Comparison of ENCODE assay signal across 14 mouse cellular contexts in the genomic region with DNA sequence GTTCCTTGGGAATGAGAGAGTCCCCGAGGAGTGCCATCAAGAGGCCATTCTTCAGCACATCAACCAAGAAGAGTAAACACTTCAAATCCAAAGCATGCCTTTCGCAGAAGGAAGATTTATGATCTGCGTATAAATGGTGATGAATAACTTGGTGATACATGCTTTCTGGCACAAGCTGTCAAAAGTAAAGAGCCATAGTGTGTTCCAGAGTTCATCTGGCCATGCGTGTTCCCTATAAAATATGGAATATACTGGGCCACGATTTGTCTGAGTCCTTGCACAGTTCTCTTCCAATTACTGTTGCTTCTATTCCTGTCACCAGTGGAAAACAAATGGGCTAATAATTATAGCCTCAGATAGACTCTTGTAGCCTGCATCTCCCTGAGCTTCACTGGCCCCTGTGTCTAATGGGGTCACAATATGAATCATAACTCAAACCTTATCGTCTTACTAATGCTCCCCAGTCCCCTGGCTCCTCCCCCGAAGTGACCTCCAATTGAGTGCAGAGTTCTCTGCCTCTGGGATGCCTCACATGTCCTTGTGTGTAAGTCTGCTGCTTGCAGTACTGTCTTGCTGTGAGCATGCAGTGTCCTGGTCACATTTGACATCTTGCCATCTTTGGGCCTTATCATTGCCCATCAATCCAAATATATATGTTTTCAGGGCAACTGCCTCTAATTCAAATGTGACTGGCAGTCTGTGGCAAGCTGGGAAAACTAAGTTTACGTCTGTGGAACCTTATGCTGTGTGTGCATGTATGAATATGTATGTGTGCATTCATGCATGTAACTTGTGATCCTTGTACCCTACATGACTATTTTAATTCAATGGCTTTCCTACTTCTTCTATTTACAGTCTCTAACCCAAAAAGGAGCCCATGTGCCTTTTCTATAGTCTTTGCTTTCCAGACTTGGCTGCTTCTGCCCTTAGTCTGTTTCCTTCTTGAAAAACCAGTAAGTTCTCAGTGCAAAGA.
A peak's percentile ranks its signal among the peaks of the same experiment; 100 is the strongest.
DNase-seq lines count a peak whose midpoint lies in the region; ATAC-seq and TF ChIP-seq lines count a peak whose summit lies in the region.
"Had no signal": no experiment of that assay in that cellular context is flagged by ENCODE, and none has a peak within 500 bp of the region (broad histone marks: within the 10 kb centered on the region; RNA-seq: fewer than 3 reads in every experiment).

No protein-coding gene starts in this region.

- H3K36me3 ChIP-seq in hindbrain, embryonic 13.5 days: no peaks in the 10 kb centered on the region
- no peaks in the 10 kb centered on the region for H3K36me3 ChIP-seq in hindbrain, postnatal 0 days (ENCODE audit: insufficient read depth, low read length)
- no peaks in the 10 kb centered on the region for H3K36me3 ChIP-seq in intestine, embryonic 15.5 days
- H3K36me3 ChIP-seq: midbrain, embryonic 13.5 days had no signal

- H3K4me3 ChIP-seq in hindbrain, embryonic 13.5 days: no peak overlapping the region
- no peak overlapping the region for H3K4me3 ChIP-seq in hindbrain, postnatal 0 days (ENCODE audit: low read length)
- no peak overlapping the region for H3K4me3 ChIP-seq in intestine, embryonic 15.5 days (replicated peaks)
- H3K4me3 ChIP-seq: midbrain, embryonic 13.5 days had no signal

- ATAC-seq in hindbrain, embryonic 13.5 days (ENCODE audit: low FRiP score): 0 out of 2 replicates have a peak, but pooled peaks have one; percentile 17
- ATAC-seq in hindbrain, postnatal 0 days: no peak
- peak; percentile 66; the same call in 1 of the 2 replicates for ATAC-seq in intestine, embryonic 15.5 days
- ATAC-seq: midbrain, embryonic 13.5 days had no signal

- DNase-seq in adrenal gland, adult (ENCODE audit: inconsistent age in 2 of 2, low spot score in 1 of 2): peak; percentile 74 to 83
- no peak for DNase-seq in adrenal gland, postnatal 4 days (ENCODE audit: low spot score in 2 of 2)
- DNase-seq in hindbrain, postnatal 0 days (ENCODE audit: low spot score): no peak
- DNase-seq in adrenal gland, adult 8-10 months: peak; percentile 69
- DNase-seq in ovary, postnatal 10 days (ENCODE audit: low spot score): no peak
- DNase-seq in spleen, adult 18-20 months: no peak
- DNase-seq: cerebellum, adult 9-11 months; liver; lung, adult 18-20 months; thymus, postnatal 25 days had no signal

- no peaks in the 10 kb centered on the region for H3K9me3 ChIP-seq in hindbrain, embryonic 13.5 days
- H3K9me3 ChIP-seq in hindbrain, postnatal 0 days (ENCODE audit: low read length): no peaks in the 10 kb centered on the region
- H3K9me3 ChIP-seq in intestine, embryonic 15.5 days: no peaks in the 10 kb centered on the region
- H3K9me3 ChIP-seq: midbrain, embryonic 13.5 days had no signal

- no peak overlapping the region for H3K4me2 ChIP-seq in hindbrain, embryonic 13.5 days
- no peak overlapping the region for H3K4me2 ChIP-seq in hindbrain, postnatal 0 days (ENCODE audit: low read depth, low read length)
- H3K4me2 ChIP-seq in intestine, embryonic 15.5 days (replicated peaks): no peak overlapping the region
- H3K4me2 ChIP-seq: midbrain, embryonic 13.5 days had no signal

- 52% methylated on average over 8 of the region's 8 CpGs for WGBS in hindbrain, embryonic 13.5 days
- 70% methylated on average over 8 of the region's 8 CpGs for WGBS in hindbrain, postnatal 0 days
- 35% methylated on average over 8 of the region's 8 CpGs for WGBS in intestine, embryonic 15.5 days

- H3K9ac ChIP-seq in hindbrain, embryonic 13.5 days: no peak overlapping the region
- H3K9ac ChIP-seq in hindbrain, postnatal 0 days (replicated peaks; ENCODE audit: low read length): no peak overlapping the region
- no peak overlapping the region for H3K9ac ChIP-seq in intestine, embryonic 15.5 days
- H3K9ac ChIP-seq: midbrain, embryonic 13.5 days had no signal

- no peak overlapping the region for H3K27ac ChIP-seq in hindbrain, embryonic 13.5 days
- H3K27ac ChIP-seq in hindbrain, postnatal 0 days: no peak overlapping the region
- no peak overlapping the region for H3K27ac ChIP-seq in intestine, embryonic 15.5 days
- H3K27ac ChIP-seq: macrophage; midbrain, embryonic 13.5 days had no signal

- TF ChIP-seq CTCF in hindbrain, postnatal 0 days (IDR thresholded peaks at IDR 0.05; ENCODE audit: low read depth): no peak

- no peaks in the 10 kb centered on the region for H3K27me3 ChIP-seq in hindbrain, embryonic 13.5 days
- no peaks in the 10 kb centered on the region for H3K27me3 ChIP-seq in hindbrain, postnatal 0 days (ENCODE audit: insufficient read depth, low read length)
- no peaks in the 10 kb centered on the region for H3K27me3 ChIP-seq in intestine, embryonic 15.5 days (replicated peaks)
- H3K27me3 ChIP-seq: midbrain, embryonic 13.5 days had no signal

- peaks cover 15% of the 10 kb centered on the region for H3K4me1 ChIP-seq in hindbrain, embryonic 13.5 days (replicated peaks)
- H3K4me1 ChIP-seq in hindbrain, postnatal 0 days (ENCODE audit: insufficient read depth, low read length): no peaks in the 10 kb centered on the region
- no peaks in the 10 kb centered on the region; the same call in 1 of the 2 replicates for H3K4me1 ChIP-seq in intestine, embryonic 15.5 days (replicated peaks)

Comparison
In these comparisons a context has a peak if more than half of its experiments do, and no peak if none do; other contexts are left out.
1. DNase-seq: peak in adrenal gland, adult (2 of 2) and adrenal gland, adult 8-10 months (single experiment); none in adrenal gland, postnatal 4 days (0 of 2), hindbrain, postnatal 0 days (single experiment), ovary, postnatal 10 days (single experiment) and spleen, adult 18-20 months (0 of 2).